Mouse (Mus musculus) CD4-positive naive resting alpha-beta T cell, adult 76 days (primary cell): Measurements from ENCODE around the gene Nbas. TPM values are rescaled to one million over a fixed set of nuclear protein-coding genes. Genes with fewer than 3 reads are reported as not detected.

Experiments used
- total RNA-seq: library from RNA; stranded (reverse); gene quantifications from one replicate; pipeline ENCODE4 v1.2.4, GENCODE M21; 2023

Gene Nbas
- 27.3 TPM for total RNA-seq

DNA sequence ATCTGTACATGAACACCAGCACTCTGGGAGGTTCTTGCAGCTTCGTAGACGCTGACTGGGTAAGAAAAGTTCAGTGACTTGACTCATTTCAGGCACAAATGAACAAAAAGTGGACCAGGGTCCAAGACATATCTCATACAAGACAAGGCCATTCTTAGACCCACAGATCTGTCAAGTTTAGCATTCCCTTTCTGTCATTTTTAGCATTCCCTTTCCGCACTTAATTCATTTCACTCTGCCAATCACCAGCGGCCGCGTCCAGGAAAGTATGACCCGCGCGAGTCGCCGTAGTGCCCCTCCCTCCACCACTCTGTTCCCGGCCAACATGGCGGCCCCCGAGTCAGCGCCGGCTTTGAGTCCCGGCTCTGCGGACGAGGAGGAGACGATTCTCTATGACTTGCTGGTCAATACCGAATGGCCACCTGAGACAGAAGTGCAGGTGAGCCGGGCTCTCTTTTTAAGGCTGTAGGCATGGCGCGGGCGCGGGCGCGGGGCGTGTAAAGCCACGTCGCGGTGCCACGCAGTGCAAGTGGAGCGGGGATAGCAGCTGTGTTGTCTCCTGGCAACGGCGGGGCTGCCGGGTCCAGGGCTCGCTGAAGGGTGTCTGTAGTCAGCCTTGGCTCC, at the start of gene Nbas:
Gene Nbas (plus strand): TSS at position 308 of the 624 bp plus-strand sequence.

DNA sequence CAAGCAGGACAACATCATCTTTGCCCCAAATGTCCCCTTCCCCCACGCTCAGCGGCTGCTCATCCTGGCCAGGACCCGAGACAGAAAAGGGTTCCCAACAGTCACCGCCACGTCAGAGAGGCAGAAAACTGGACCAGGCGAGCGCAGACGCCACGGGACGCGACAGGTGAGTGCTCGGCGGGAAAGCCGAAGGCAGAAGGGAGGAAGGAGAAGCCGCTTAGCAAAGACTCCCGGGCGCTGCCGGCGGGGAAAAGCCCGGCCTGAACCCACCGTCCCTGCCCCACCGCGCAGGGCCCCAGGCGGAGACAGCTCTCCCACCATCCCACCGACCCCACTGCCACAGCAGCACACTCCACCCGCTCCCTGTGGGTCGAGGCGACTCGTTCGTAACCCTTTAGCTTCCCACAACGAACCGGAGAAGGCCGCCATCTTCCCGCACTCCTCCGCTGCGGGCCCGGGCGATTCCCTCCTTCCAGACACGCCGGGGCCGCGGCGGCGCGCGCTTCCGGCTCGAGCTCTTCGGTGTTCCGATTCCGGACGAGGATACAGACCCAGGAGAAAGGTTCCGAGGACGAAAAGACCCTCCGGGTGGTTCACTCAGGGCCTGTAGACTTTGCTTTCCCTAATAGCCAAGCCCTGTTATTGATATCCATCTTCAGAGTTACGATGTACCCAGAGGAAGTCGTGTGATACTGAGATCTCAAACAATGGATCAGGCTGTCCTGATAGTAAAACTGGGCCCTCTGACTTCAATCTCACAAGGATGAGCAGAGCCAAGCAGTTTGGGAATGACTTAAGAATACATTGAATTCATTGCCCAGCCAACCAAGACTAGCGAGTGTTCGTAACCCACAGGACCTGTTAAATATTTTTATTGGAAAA, 20.0 kb upstream of the Nbas start, which contains the start of gene Ddx1:
Gene Ddx1 (minus strand): TSS at position 523 of the 882 bp plus-strand sequence.

Other genes with a start within 250 kb of the Nbas start
- gene Ddx1, start 19.9 kb upstream of the Nbas start, total RNA-seq, result 34.1 TPM